ENCODE assay signal across 8 mouse cellular contexts in genomic region chr4:155654456-155655298, GRCm38 (mm10). TPM values are rescaled to one million over a fixed set of nuclear protein-coding genes. Genes with fewer than 3 reads are reported as not detected.
DNase-seq lines count a peak whose midpoint lies in the region; ATAC-seq and TF ChIP-seq lines count a peak whose summit lies in the region.

No protein-coding gene starts in this region.

- ATAC-seq in granulocyte monocyte progenitor cell, adult 5-6 weeks (replicated peaks; ENCODE audit: poor library complexity, severe bottlenecking), result peak; percentile 35
- ATAC-seq in kidney, embryonic 15.5 days (replicated peaks; ENCODE audit: low FRiP score), result peak; percentile 41

- peak overlapping the region; percentile 83 for H3K4me2 ChIP-seq in kidney, embryonic 15.5 days

- TF ChIP-seq CTCF in kidney, adult 2 months (conservative IDR thresholded peaks at IDR 0.05; ENCODE audit: insufficient read depth, insufficient read length, low read depth, low read length), result no peak
- no peak for TF ChIP-seq CTCF in cerebellum, adult 2 months (IDR thresholded peaks at IDR 0.05; ENCODE audit: borderline replicate concordance, insufficient read depth, low read depth, low read length)

- H3K4me3 ChIP-seq in kidney, adult 2 months (ENCODE audit: insufficient read depth, low read depth, low read length), result peak overlapping the region; percentile 43
- peak overlapping the region; percentile 60 for H3K4me3 ChIP-seq in cerebellum, adult 2 months (replicated peaks; ENCODE audit: insufficient read depth, low read depth, low read length)
- peak overlapping the region; percentile 53 for H3K4me3 ChIP-seq in kidney, embryonic 15.5 days (replicated peaks)

- peaks cover 10% of the 10 kb centered on the region for H3K4me1 ChIP-seq in kidney, adult 2 months (ENCODE audit: control insufficient read depth, insufficient read depth, low read length)
- peaks cover 18% of the 10 kb centered on the region; the same call in 1 of the 2 replicates for H3K4me1 ChIP-seq in cerebellum, adult 2 months (ENCODE audit: control insufficient read depth, insufficient read depth, low read length)
- peaks cover 49% of the 10 kb centered on the region for H3K4me1 ChIP-seq in kidney, embryonic 15.5 days

- no peaks in the 10 kb centered on the region for H3K36me3 ChIP-seq in kidney, adult 2 months (ENCODE audit: control insufficient read depth, insufficient read depth, low read length)
- H3K36me3 ChIP-seq in kidney, embryonic 15.5 days, result peaks cover 45% of the 10 kb centered on the region

- WGBS in kidney, adult 2 months, result 11% methylated on average over 52 of the region's 52 CpGs
- WGBS in cerebellum, adult 2 months, result 5% methylated on average over 52 of the region's 52 CpGs
- under 1% methylated on average over 52 of the region's 52 CpGs for WGBS in kidney, embryonic 15.5 days

- no peak for TF ChIP-seq POLR2A in kidney, adult 2 months (IDR thresholded peaks at IDR 0.05; ENCODE audit: low read depth, low read length)
- peak; percentile 43; the same call in 1 of the 2 replicates for TF ChIP-seq POLR2A in cerebellum, adult 2 months (IDR thresholded peaks at IDR 0.05; ENCODE audit: borderline replicate concordance, insufficient read depth, low read length)

- H3K27ac ChIP-seq in kidney, adult 2 months (ENCODE audit: insufficient read depth, low read depth, low read length), result no peak overlapping the region
- peak overlapping the region; percentile 31 for H3K27ac ChIP-seq in cerebellum, adult 2 months (ENCODE audit: insufficient read depth, low read length)
- no peak overlapping the region for H3K27ac ChIP-seq in kidney, embryonic 15.5 days

- H3K27me3 ChIP-seq in kidney, adult 2 months (replicated peaks; ENCODE audit: control insufficient read depth, insufficient read depth, low read length), result no peaks in the 10 kb centered on the region
- H3K27me3 ChIP-seq in cerebellum, adult 2 months (ENCODE audit: control insufficient read depth, insufficient read depth, low read length), result no peaks in the 10 kb centered on the region
- peaks cover 51% of the 10 kb centered on the region for H3K27me3 ChIP-seq in kidney, embryonic 15.5 days

- H3K9me3 ChIP-seq in kidney, embryonic 15.5 days (replicated peaks), result no peaks in the 10 kb centered on the region

- H3K9ac ChIP-seq in kidney, embryonic 15.5 days, result peak overlapping the region; percentile 45

- peak; percentile 47 for DNase-seq in kidney, adult 2 months
- DNase-seq in kidney, adult 11 months, result no peak
- DNase-seq in cerebellum, adult 2 months, result peak; percentile 73
- DNase-seq in lung, postnatal 25 days (ENCODE audit: low spot score), result peak; percentile 52
- DNase-seq in retina, postnatal 7 days (ENCODE audit: low read depth, low spot score), result peak; percentile 38
- DNase-seq in layer of hippocampus, adult 18-20 months (ENCODE audit: low spot score in 2 of 2), result no peak

RNA-seq across cellular contexts. Expression of gene Mmp23, which starts 1.5 kb away (rescaled TPM):
- polyA plus RNA-seq in kidney, adult 2 months (2012; rRNA removed), result 22.4 and 28.0 TPM in 2 replicates
- 38.1 and 39.4 TPM in 2 replicates for polyA plus RNA-seq in cerebellum, adult 2 months (2012; rRNA removed)
- not detected in 2 replicates for total RNA-seq in granulocyte monocyte progenitor cell, adult 5-6 weeks (2014; fragmentation: Nextera tagmentation)
- not detected in 2 replicates for total RNA-seq in granulocyte monocyte progenitor cell, adult 5-6 weeks (2017)
- polyA plus RNA-seq in kidney, embryonic 15.5 days (2015; fragmentation: Nextera tagmentation; extraction: Ambion mirVana), result 51.7 and 68.7 TPM in 2 replicates
- 1 to 10 TPM; 2.8 to 4.2 TPM for total RNA-seq in layer of hippocampus, adult 18-20 months (2021)

RNA-seq across cellular contexts. Expression of gene Gm10563, which starts 9.5 kb away (rescaled TPM):
- not detected in 2 replicates for polyA plus RNA-seq in kidney, adult 2 months (2012; rRNA removed)
- polyA plus RNA-seq in cerebellum, adult 2 months (2012; rRNA removed), result not detected in 2 replicates
- not detected in 2 replicates for total RNA-seq in granulocyte monocyte progenitor cell, adult 5-6 weeks (2014; fragmentation: Nextera tagmentation)
- not detected in 2 replicates for total RNA-seq in granulocyte monocyte progenitor cell, adult 5-6 weeks (2017)
- polyA plus RNA-seq in kidney, embryonic 15.5 days (2015; fragmentation: Nextera tagmentation; extraction: Ambion mirVana), result not detected in 2 replicates
- not detected for total RNA-seq in layer of hippocampus, adult 18-20 months (2021)

RNA-seq across cellular contexts. Expression of gene Mib2, which starts 14.3 kb away (rescaled TPM):
- polyA plus RNA-seq in kidney, adult 2 months (2012; rRNA removed), result 57.7 and 72.6 TPM in 2 replicates
- 146 and 152 TPM in 2 replicates for polyA plus RNA-seq in cerebellum, adult 2 months (2012; rRNA removed)
- 2.9 and 18.0 TPM in 2 replicates for total RNA-seq in granulocyte monocyte progenitor cell, adult 5-6 weeks (2014; fragmentation: Nextera tagmentation)
- 15.6 and 17.7 TPM in 2 replicates for total RNA-seq in granulocyte monocyte progenitor cell, adult 5-6 weeks (2017)
- polyA plus RNA-seq in kidney, embryonic 15.5 days (2015; fragmentation: Nextera tagmentation; extraction: Ambion mirVana), result 25.8 and 30.2 TPM in 2 replicates
- 100 to 1,000 TPM; 106 to 112 TPM for total RNA-seq in layer of hippocampus, adult 18-20 months (2021)

RNA-seq across cellular contexts. Expression of gene Cdk11b, which starts 30.0 kb away (rescaled TPM):
- 19.2 and 24.8 TPM in 2 replicates for polyA plus RNA-seq in kidney, adult 2 months (2012; rRNA removed)
- 57.8 and 63.7 TPM in 2 replicates for polyA plus RNA-seq in cerebellum, adult 2 months (2012; rRNA removed)
- total RNA-seq in granulocyte monocyte progenitor cell, adult 5-6 weeks (2014; fragmentation: Nextera tagmentation), result 53.9 and 57.8 TPM in 2 replicates
- 42.1 and 44.8 TPM in 2 replicates for total RNA-seq in granulocyte monocyte progenitor cell, adult 5-6 weeks (2017)
- 63.4 and 64.8 TPM in 2 replicates for polyA plus RNA-seq in kidney, embryonic 15.5 days (2015; fragmentation: Nextera tagmentation; extraction: Ambion mirVana)
- 10 to 100 TPM; 45.3 to 47.0 TPM for total RNA-seq in layer of hippocampus, adult 18-20 months (2021)

RNA-seq across cellular contexts. Expression of gene Fndc10, which starts 39.5 kb away (rescaled TPM):
- 9.8 and 10.6 TPM in 2 replicates for polyA plus RNA-seq in kidney, adult 2 months (2012; rRNA removed)
- polyA plus RNA-seq in cerebellum, adult 2 months (2012; rRNA removed), result 112 and 114 TPM in 2 replicates
- total RNA-seq in granulocyte monocyte progenitor cell, adult 5-6 weeks (2014; fragmentation: Nextera tagmentation), result 2.8 and 7.6 TPM in 2 replicates
- 0.88 and 2.1 TPM in 2 replicates for total RNA-seq in granulocyte monocyte progenitor cell, adult 5-6 weeks (2017)
- 4.9 and 5.3 TPM in 2 replicates for polyA plus RNA-seq in kidney, embryonic 15.5 days (2015; fragmentation: Nextera tagmentation; extraction: Ambion mirVana)
- 10 to 100 TPM; 23.3 to 23.5 TPM for total RNA-seq in layer of hippocampus, adult 18-20 months (2021)

Comparison
In these comparisons a context has a peak if more than half of its experiments do, and no peak if none do; other contexts are left out.
1. DNase-seq: peak in kidney, adult 2 months (single experiment), cerebellum, adult 2 months (2 of 2), lung, postnatal 25 days (single experiment) and retina, postnatal 7 days (single experiment); none in kidney, adult 11 months (single experiment) and layer of hippocampus, adult 18-20 months (0 of 2).
2. Peak in every context shown above with its lines, with median percentiles within 50 percentile points of each other: H3K4me3 ChIP-seq.